Mouse (Mus musculus) hindbrain, embryonic 13.5 days (tissue): ENCODE measurements at regions not wholly inside any gene's neighbourhood (a gene's known extent, or its start where the extent isn't known, plus 50 kb on each side); places are given as distances from the start of the nearest gene placed in this dataset.

Experiments used
- ATAC-seq: fragments of 200-750 bp; cut with Nextera tagmentation; 2 replicates; pipeline ENCODE4 v1.8.0; 2017; ENCODE audit warnings: moderate TSS enrichment; ENCODE audit not compliant: low FRiP score
- H3K27ac ChIP-seq: fragments of 300-500 bp; sonication (generic); 2 replicates; pipeline ENCODE4 v1.5.1; 2015; ENCODE audit warnings: inconsistent platforms, mild to moderate bottlenecking, moderate library complexity
- H3K27me3 ChIP-seq: fragments of 300-500 bp; sonication (generic); 2 replicates; pipeline ENCODE4 v1.6.1; 2015; ENCODE audit warnings: mild to moderate bottlenecking, inconsistent platforms
- H3K36me3 ChIP-seq: fragments of 300-500 bp; sonication (generic); 2 replicates; pipeline ENCODE4 v1.6.1; 2015; ENCODE audit warnings: mild to moderate bottlenecking, inconsistent platforms
- H3K4me1 ChIP-seq: fragments of 300-500 bp; sonication (generic); replicated peaks from 2 replicates; pipeline ENCODE4 v1.6.1; 2015; ENCODE audit warnings: inconsistent platforms
- H3K4me2 ChIP-seq: fragments of 300-500 bp; sonication (generic); 2 replicates; pipeline ENCODE4 v1.6.1; 2015; ENCODE audit warnings: inconsistent platforms, mild to moderate bottlenecking, moderate library complexity
- H3K4me3 ChIP-seq: fragments of 300-500 bp; sonication (generic); 2 replicates; pipeline ENCODE4 v1.5.1; 2015; ENCODE audit warnings: mild to moderate bottlenecking, inconsistent platforms
- H3K9ac ChIP-seq: fragments of 300-500 bp; sonication (generic); 2 replicates; pipeline ENCODE4 v1.6.1; 2015; ENCODE audit warnings: mild to moderate bottlenecking, inconsistent platforms
- H3K9me3 ChIP-seq: fragments of 300-500 bp; sonication (generic); 2 replicates; pipeline ENCODE4 v1.6.1; 2016; ENCODE audit warnings: inconsistent platforms
- WGBS: fragments of 180-500 bp; shearing (Covaris S2); methylation state at CpG from one replicate; pipeline ENCODE4 v1.1.7; 2015; 5-methylcytosine and 5-hydroxymethylcytosine counted together

- H3K27me3 ChIP-seq, result no peaks in the 10 kb centered on the region
- no peak overlapping the region for H3K4me2 ChIP-seq
- no peaks in the 10 kb centered on the region for H3K9me3 ChIP-seq
- no peaks in the 10 kb centered on the region for H3K36me3 ChIP-seq
- H3K27ac ChIP-seq, result no peak overlapping the region
- 76% methylated on average over 12 of the region's 12 CpGs for WGBS
- H3K4me3 ChIP-seq, result no peak overlapping the region
- ATAC-seq, result no peak
- H3K9ac ChIP-seq, result no peak overlapping the region
- H3K4me1 ChIP-seq, result peaks cover 11% of the 10 kb centered on the region
Measured at GRCm38 (mm10) chr7:71472384-71473141, 121.3 kb upstream of the Gm10295 start.

- H3K36me3 ChIP-seq, result no peaks in the 10 kb centered on the region
- peaks cover 11% of the 10 kb centered on the region for H3K4me1 ChIP-seq
- H3K27me3 ChIP-seq, result no peaks in the 10 kb centered on the region
- 39% methylated on average over 18 of the region's 18 CpGs for WGBS
- peak overlapping the region; percentile 35; the same call in 1 of the 2 replicates for H3K27ac ChIP-seq
- H3K9ac ChIP-seq, result no peak overlapping the region
- no peaks in the 10 kb centered on the region for H3K9me3 ChIP-seq
- no peak for ATAC-seq
- H3K4me2 ChIP-seq, result no peak overlapping the region
- H3K4me3 ChIP-seq, result no peak overlapping the region
Measured at GRCm38 (mm10) chr7:71471658-71472383, 120.5 kb upstream of the Gm10295 start.

- no peaks in the 10 kb centered on the region for H3K27me3 ChIP-seq
- peaks cover 11% of the 10 kb centered on the region for H3K4me1 ChIP-seq
- no peaks in the 10 kb centered on the region for H3K9me3 ChIP-seq
- no peaks in the 10 kb centered on the region for H3K36me3 ChIP-seq
- H3K9ac ChIP-seq, result no peak overlapping the region
- H3K4me2 ChIP-seq, result no peak overlapping the region
- no peak overlapping the region for H3K4me3 ChIP-seq
- 46% methylated on average over 3 of the region's 3 CpGs for WGBS
- ATAC-seq, result no peak
- peak overlapping the region; percentile 35; the same call in 1 of the 2 replicates for H3K27ac ChIP-seq
Measured at GRCm38 (mm10) chr7:71471319-71471657, 120.0 kb upstream of the Gm10295 start.

GRCm38 (mm10) chr7:71470418-71470817, 119.1 kb upstream of the Gm10295 start:
- Histone ChIP-seq H3K27me3 (no peaks in the 10 kb centered on the region), H3K27ac (no peak overlapping the region), H3K4me2 (no peak overlapping the region), H3K9ac (no peak overlapping the region), H3K36me3 (no peaks in the 10 kb centered on the region), H3K4me1 (peaks cover 11% of the 10 kb centered on the region), H3K9me3 (no peaks in the 10 kb centered on the region), H3K4me3 (no peak overlapping the region)
- no peak for ATAC-seq
- 71% methylated on average over 2 of the region's 2 CpGs for WGBS

- Histone ChIP-seq H3K9ac (no peak overlapping the region), H3K27ac (no peak overlapping the region), H3K36me3 (no peaks in the 10 kb centered on the region), H3K4me2 (no peak overlapping the region), H3K9me3 (no peaks in the 10 kb centered on the region), H3K4me3 (no peak overlapping the region), H3K27me3 (no peaks in the 10 kb centered on the region), H3K4me1 (peaks cover 11% of the 10 kb centered on the region)
- ATAC-seq, result no peak
- WGBS, result 93% methylated on average over 4 of the region's 4 CpGs
Measured at GRCm38 (mm10) chr7:71469951-71470350, 118.7 kb upstream of the Gm10295 start.

GRCm38 (mm10) chr7:71467436-71468127, 116.3 kb upstream of the Gm10295 start:
- Histone ChIP-seq H3K27me3 (no peaks in the 10 kb centered on the region), H3K36me3 (no peaks in the 10 kb centered on the region), H3K4me2 (no peak overlapping the region), H3K27ac (no peak overlapping the region), H3K4me3 (no peak overlapping the region), H3K4me1 (peaks cover 11% of the 10 kb centered on the region), H3K9ac (no peak overlapping the region), H3K9me3 (no peaks in the 10 kb centered on the region)
- no peak for ATAC-seq
- WGBS, result 76% methylated on average over 9 of the region's 9 CpGs

GRCm38 (mm10) chr7:71464127-71464526, 112.8 kb upstream of the Gm10295 start:
- Histone ChIP-seq H3K9ac (no peak overlapping the region), H3K36me3 (no peaks in the 10 kb centered on the region), H3K4me1 (no peaks in the 10 kb centered on the region), H3K9me3 (no peaks in the 10 kb centered on the region), H3K4me2 (no peak overlapping the region), H3K27me3 (no peaks in the 10 kb centered on the region), H3K4me3 (no peak overlapping the region), H3K27ac (no peak overlapping the region)
- ATAC-seq, result no peak

GRCm38 (mm10) chr7:71463565-71463964, 112.3 kb upstream of the Gm10295 start:
- no peak for ATAC-seq
- no peak overlapping the region for H3K9ac ChIP-seq

GRCm38 (mm10) chr7:71459805-71460204, 108.5 kb upstream of the Gm10295 start:
- Histone ChIP-seq H3K27ac (no peak overlapping the region), H3K9ac (no peak overlapping the region), H3K4me2 (no peak overlapping the region), H3K27me3 (no peaks in the 10 kb centered on the region), H3K4me1 (no peaks in the 10 kb centered on the region), H3K36me3 (no peaks in the 10 kb centered on the region), H3K9me3 (no peaks in the 10 kb centered on the region), H3K4me3 (no peak overlapping the region)
- no peak for ATAC-seq

More at GRCm38 (mm10) chr7:71463565-71463964, 112.3 kb upstream of the Gm10295 start:
- WGBS, result 81% methylated on average over 2 of the region's 2 CpGs
- H3K4me2 ChIP-seq, result no peak overlapping the region
- no peaks in the 10 kb centered on the region for H3K4me1 ChIP-seq
- H3K27me3 ChIP-seq, result no peaks in the 10 kb centered on the region
- no peaks in the 10 kb centered on the region for H3K9me3 ChIP-seq
- H3K4me3 ChIP-seq, result no peak overlapping the region
- no peaks in the 10 kb centered on the region for H3K36me3 ChIP-seq
- H3K27ac ChIP-seq, result no peak overlapping the region

- 70% methylated on average over 5 of the region's 5 CpGs for WGBS
- H3K4me1 ChIP-seq, result no peaks in the 10 kb centered on the region
- no peak for ATAC-seq
Measured at GRCm38 (mm10) chr7:71458104-71458754, 106.9 kb upstream of the Gm10295 start.

GRCm38 (mm10) chr7:71457409-71458103, 106.3 kb upstream of the Gm10295 start:
- no peak for ATAC-seq

More at GRCm38 (mm10) chr7:71458104-71458754, 106.9 kb upstream of the Gm10295 start:
- Histone ChIP-seq H3K36me3 (0 out of 2 replicates have a peak, but pooled peaks cover 3% of the 10 kb centered on the region), H3K27me3 (no peaks in the 10 kb centered on the region), H3K9ac (no peak overlapping the region), H3K4me3 (no peak overlapping the region), H3K9me3 (no peaks in the 10 kb centered on the region), H3K4me2 (no peak overlapping the region), H3K27ac (no peak overlapping the region)

More at GRCm38 (mm10) chr7:71457409-71458103, 106.3 kb upstream of the Gm10295 start:
- Histone ChIP-seq H3K9ac (no peak overlapping the region), H3K4me1 (no peaks in the 10 kb centered on the region), H3K9me3 (no peaks in the 10 kb centered on the region), H3K27me3 (no peaks in the 10 kb centered on the region), H3K4me3 (no peak overlapping the region), H3K36me3 (0 out of 2 replicates have a peak, but pooled peaks cover 3% of the 10 kb centered on the region), H3K4me2 (no peak overlapping the region), H3K27ac (no peak overlapping the region)
- 80% methylated on average over 4 of the region's 4 CpGs for WGBS
